Mouse (Mus musculus) heart, postnatal 0 days (tissue): Measurements from ENCODE around the gene Gm10643.

Experiments used
- CTCF ChIP-seq: IDR thresholded peaks from 2 replicates; pipeline ENCODE4 v1.5.1; 2016; ENCODE audit warnings: antibody characterized with exemption, control low read depth, low read depth
- EP300 ChIP-seq: IDR thresholded peaks from 2 replicates; pipeline ENCODE4 v1.6.1; 2016; ENCODE audit warnings: antibody characterized with exemption, low read depth

GRCm38 (mm10) chr8:84069169-84069568 lies 4.2 kb upstream of the Gm10643 start:
- no peak for TF ChIP-seq CTCF
- no peak for TF ChIP-seq EP300
